Mouse (Mus musculus) neural tube, embryonic 11.5 days (tissue): ENCODE measurements around the gene Mknk1. TPM values are rescaled to one million over a fixed set of nuclear protein-coding genes. Genes with fewer than 3 reads are reported as not detected.
A peak's percentile ranks its signal among the peaks of the same experiment; 100 is the strongest.

Source experiments
- ATAC-seq: fragments of 200-750 bp; cut with Nextera tagmentation; 2 replicates; pipeline ENCODE4 v1.8.0; 2017; ENCODE audit warnings: moderate number of reproducible peaks, mild to moderate bottlenecking, moderate TSS enrichment, moderate library complexity; ENCODE audit not compliant: insufficient read depth, low FRiP score, low TSS enrichment
- DNase-seq: peaks from one replicate; pipeline ENCODE4 v3.0.0-alpha.2; 2015; ENCODE audit warnings: low spot score
- H3K27ac ChIP-seq: fragments of 300-500 bp; sonication (generic); 2 replicates; pipeline ENCODE4 v1.5.1; 2014; ENCODE audit warnings: low read depth, mild to moderate bottlenecking, low read length
- H3K27me3 ChIP-seq: fragments of 300-500 bp; sonication (generic); 2 replicates; pipeline ENCODE4 v1.6.1; 2014; ENCODE audit warnings: mild to moderate bottlenecking, low read length, mixed read lengths; ENCODE audit not compliant: control insufficient read depth, insufficient read depth
- H3K36me3 ChIP-seq: fragments of 300-500 bp; sonication (generic); 2 replicates; pipeline ENCODE4 v1.6.1; 2014; ENCODE audit warnings: mild to moderate bottlenecking, low read length, moderate library complexity, mixed read lengths; ENCODE audit not compliant: control insufficient read depth, insufficient read depth
- H3K4me1 ChIP-seq: fragments of 300-500 bp; sonication (generic); 2 replicates; pipeline ENCODE4 v1.6.1; 2014; ENCODE audit warnings: low read length, mixed read lengths; ENCODE audit not compliant: control insufficient read depth, insufficient read depth
- H3K4me2 ChIP-seq: fragments of 300-500 bp; sonication (generic); 2 replicates; pipeline ENCODE4 v1.6.1; 2014; ENCODE audit warnings: low read depth, mild to moderate bottlenecking, moderate library complexity
- H3K4me3 ChIP-seq: fragments of 300-500 bp; sonication (generic); 2 replicates; pipeline ENCODE4 v1.5.1; 2014; ENCODE audit warnings: low read depth, low read length
- H3K9ac ChIP-seq: fragments of 300-500 bp; sonication (generic); 2 replicates; pipeline ENCODE4 v1.6.1; 2014; ENCODE audit warnings: mild to moderate bottlenecking, low read length
- H3K9me3 ChIP-seq: fragments of 300-500 bp; sonication (generic); 2 replicates; pipeline ENCODE4 v1.6.1; 2016; ENCODE audit warnings: low read length; ENCODE audit not compliant: control insufficient read depth
- WGBS: fragments of 180-500 bp; shearing (Covaris S2); extraction: QIAGEN DNeasy Blood & Tissue Kit; methylation state at CpG from one replicate; pipeline ENCODE4 v1.1.7; 2014; 5-methylcytosine and 5-hydroxymethylcytosine counted together
- polyA plus RNA-seq: library from polyadenylated mRNA; unstranded; fragments of >200 nt; fragmentation: Nextera tagmentation; extraction: Ambion mirVana; gene quantifications from 2 replicates; pipeline ENCODE4 v1.2.1, GENCODE M21; 2014

Mknk1 gene
- polyA plus RNA-seq, 1 experiment from 2014 or later, result 21.2 TPM

DNA sequence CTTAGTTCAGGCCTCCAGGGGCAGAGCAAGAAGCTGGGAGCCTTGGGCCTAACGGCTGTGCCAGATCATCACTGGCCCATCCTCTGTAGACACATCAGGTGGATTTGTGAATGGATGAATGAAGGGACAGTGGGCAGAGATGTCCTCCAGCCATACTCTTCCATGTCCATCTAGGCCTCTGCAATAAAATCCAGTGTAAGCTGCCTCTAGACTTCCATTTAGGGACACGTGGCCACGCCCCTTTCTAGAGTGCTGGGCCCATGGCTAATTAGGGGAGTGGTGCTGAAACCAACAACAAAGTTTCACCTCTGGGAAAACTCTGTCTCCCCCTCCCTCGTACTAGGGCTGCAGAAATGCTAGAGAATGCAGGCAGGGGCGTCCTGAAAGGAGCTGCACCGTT is 51.1 kb downstream of the Mknk1 start:
- H3K4me2 ChIP-seq, result peak overlapping the region; percentile 51
- H3K36me3 ChIP-seq, result no peaks in the 10 kb centered on the region
- ATAC-seq (no peak), DNase-seq (no peak)
- no peak overlapping the region for H3K9ac ChIP-seq
- peak overlapping the region; percentile 18 for H3K4me3 ChIP-seq
- H3K4me1 ChIP-seq, result peaks cover 4% of the 10 kb centered on the region; the same call in 1 of the 2 replicates
- peaks cover 15% of the 10 kb centered on the region for H3K27me3 ChIP-seq
- no peak overlapping the region for H3K27ac ChIP-seq
- no peaks in the 10 kb centered on the region for H3K9me3 ChIP-seq
- WGBS, result 7% methylated on average over 6 of the region's 6 CpGs

DNA sequence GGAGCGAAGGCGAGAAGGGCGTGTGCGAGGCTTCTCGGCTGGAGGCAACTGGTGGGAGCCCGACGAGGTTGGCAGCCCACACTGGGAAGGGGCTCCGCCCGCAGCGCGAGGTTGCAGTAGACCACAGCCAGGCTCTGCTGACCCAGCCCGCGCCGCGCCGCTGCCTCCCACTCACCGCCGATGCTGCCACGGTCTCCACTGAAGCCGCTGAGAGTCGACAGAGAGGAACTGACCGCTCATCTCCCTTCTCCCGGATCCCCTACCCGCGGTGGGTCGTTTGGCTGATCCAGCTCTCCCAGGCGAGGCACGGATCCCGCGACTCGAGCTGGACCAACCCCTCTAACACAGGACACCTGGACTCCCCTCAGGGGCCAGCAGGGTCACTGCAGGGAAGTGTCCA is 51.6 kb downstream of the Mknk1 start, which contains the start of gene 6430628N08Rik:
TSS of gene 6430628N08Rik (plus strand) at position 113 of the 400 bp plus-strand sequence.
- ATAC-seq (no peak), DNase-seq (no peak)
- WGBS, result under 1% methylated on average over 31 of the region's 31 CpGs

GRCm38 (mm10) chr4:115894281-115894680 is 55.3 kb downstream of the Mknk1 start:
- no peak overlapping the region for H3K4me2 ChIP-seq
- no peaks in the 10 kb centered on the region for H3K36me3 ChIP-seq
- H3K27me3 ChIP-seq, result peaks cover 43% of the 10 kb centered on the region
- ATAC-seq, result no peak
- H3K9ac ChIP-seq, result no peak overlapping the region
- 21% methylated on average over 3 of the region's 3 CpGs for WGBS
- no peak overlapping the region for H3K27ac ChIP-seq
- no peak overlapping the region for H3K4me3 ChIP-seq
- H3K9me3 ChIP-seq, result no peaks in the 10 kb centered on the region
- DNase-seq, result no peak
- H3K4me1 ChIP-seq, result peaks cover 11% of the 10 kb centered on the region

More for the DNA sequence above, 51.6 kb downstream of the Mknk1 start, which contains the start of gene 6430628N08Rik:
- H3K9me3 ChIP-seq, result no peaks in the 10 kb centered on the region
- no peaks in the 10 kb centered on the region for H3K36me3 ChIP-seq
- peak within 1 kb of the TSS; percentile 51 for H3K4me2 ChIP-seq
- H3K27ac ChIP-seq, result no peak within 1 kb of the TSS
- H3K4me1 ChIP-seq, result peaks cover 4% of the 10 kb centered on the region; the same call in 1 of the 2 replicates
- H3K9ac ChIP-seq, result no peak within 1 kb of the TSS
- H3K4me3 ChIP-seq, result peak within 1 kb of the TSS; percentile 18
- H3K27me3 ChIP-seq, result peaks cover 15% of the 10 kb centered on the region

GRCm38 (mm10) chr4:115897901-115898631 is 59.1 kb downstream of the Mknk1 start:
- peak overlapping the region; percentile 95 for H3K4me2 ChIP-seq
- under 1% methylated on average over 54 of the region's 56 CpGs for WGBS
- peak; percentile 82 for ATAC-seq
- peak overlapping the region; percentile 56 for H3K9ac ChIP-seq
- peak overlapping the region; percentile 46 for H3K4me3 ChIP-seq
- H3K27me3 ChIP-seq, result peaks cover 59% of the 10 kb centered on the region
- DNase-seq, result peak; percentile 73
- H3K27ac ChIP-seq, result no peak overlapping the region
- peaks cover 7% of the 10 kb centered on the region; the same call in 1 of the 2 replicates for H3K4me1 ChIP-seq
- H3K36me3 ChIP-seq, result no peaks in the 10 kb centered on the region
- H3K9me3 ChIP-seq, result no peaks in the 10 kb centered on the region

- Histone ChIP-seq H3K36me3 (no peaks in the 10 kb centered on the region), H3K9ac (no peak overlapping the region), H3K9me3 (no peaks in the 10 kb centered on the region), H3K27ac (no peak overlapping the region), H3K4me3 (no peak overlapping the region), H3K4me2 (no peak overlapping the region), H3K27me3 (peaks cover 84% of the 10 kb centered on the region), H3K4me1 (peaks cover 19% of the 10 kb centered on the region)
- 21% methylated on average over 5 of the region's 5 CpGs for WGBS
- ATAC-seq (no peak), DNase-seq (peak; percentile 77)
Measured at GRCm38 (mm10) chr4:115902816-115903215, 63.8 kb downstream of the Mknk1 start.

DNA sequence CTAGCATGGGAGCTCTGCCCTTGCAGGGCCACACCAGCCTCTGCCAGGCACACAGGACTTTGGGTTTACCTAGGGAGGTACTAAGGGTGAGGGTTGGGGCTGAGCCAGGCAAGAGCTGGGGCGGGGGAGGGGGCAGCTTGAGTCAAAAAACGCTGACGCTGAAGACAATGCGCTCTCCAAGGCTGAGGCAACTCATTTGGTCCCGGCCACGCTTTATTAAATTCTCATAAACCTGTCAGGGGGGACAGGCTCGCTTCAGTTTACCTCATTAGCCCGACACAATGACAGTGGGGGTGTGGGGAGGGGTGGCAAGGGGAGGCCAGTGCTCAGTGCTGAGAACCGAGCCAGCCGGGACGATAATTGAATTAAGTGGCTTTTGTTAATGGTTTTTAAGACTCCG is 65.4 kb downstream of the Mknk1 start:
- Histone ChIP-seq H3K9ac (no peak overlapping the region), H3K27me3 (peaks cover 77% of the 10 kb centered on the region), H3K9me3 (no peaks in the 10 kb centered on the region), H3K4me2 (no peak overlapping the region), H3K4me3 (no peak overlapping the region), H3K4me1 (peaks cover 14% of the 10 kb centered on the region), H3K27ac (no peak overlapping the region), H3K36me3 (no peaks in the 10 kb centered on the region)
- ATAC-seq (peak; percentile 92), DNase-seq (peak; percentile 74)
- WGBS, result 4% methylated on average over 12 of the region's 12 CpGs

GRCm38 (mm10) chr4:115905701-115906100 is 66.7 kb downstream of the Mknk1 start:
- peaks cover 63% of the 10 kb centered on the region for H3K27me3 ChIP-seq
- no peak overlapping the region for H3K4me3 ChIP-seq
- peak; percentile 57 for DNase-seq
- no peaks in the 10 kb centered on the region for H3K9me3 ChIP-seq
- H3K4me1 ChIP-seq, result peaks cover 14% of the 10 kb centered on the region
- H3K27ac ChIP-seq, result no peak overlapping the region
- H3K9ac ChIP-seq, result no peak overlapping the region
- ATAC-seq, result peak; percentile 68
- H3K36me3 ChIP-seq, result no peaks in the 10 kb centered on the region
- no peak overlapping the region for H3K4me2 ChIP-seq
- WGBS, result 3% methylated on average over 7 of the region's 7 CpGs

GRCm38 (mm10) chr4:115906791-115907190 is 67.8 kb downstream of the Mknk1 start:
- peaks cover 17% of the 10 kb centered on the region for H3K4me1 ChIP-seq
- H3K36me3 ChIP-seq, result no peaks in the 10 kb centered on the region
- 94% methylated on average over 3 of the region's 3 CpGs for WGBS
- ATAC-seq (no peak), DNase-seq (no peak)
- no peak overlapping the region for H3K9ac ChIP-seq
- no peak overlapping the region for H3K4me2 ChIP-seq
- peaks cover 59% of the 10 kb centered on the region for H3K27me3 ChIP-seq
- H3K9me3 ChIP-seq, result no peaks in the 10 kb centered on the region
- no peak overlapping the region for H3K27ac ChIP-seq
- H3K4me3 ChIP-seq, result no peak overlapping the region

- no peak overlapping the region for H3K4me2 ChIP-seq
- WGBS, result 81% methylated on average over 1 of the region's 1 CpGs
- H3K9me3 ChIP-seq, result no peaks in the 10 kb centered on the region
- no peak for ATAC-seq
- no peak overlapping the region for H3K4me3 ChIP-seq
- DNase-seq, result no peak
- H3K36me3 ChIP-seq, result no peaks in the 10 kb centered on the region
- peaks cover 17% of the 10 kb centered on the region for H3K4me1 ChIP-seq
- no peak overlapping the region for H3K27ac ChIP-seq
- H3K27me3 ChIP-seq, result peaks cover 51% of the 10 kb centered on the region
- H3K9ac ChIP-seq, result no peak overlapping the region
Measured at GRCm38 (mm10) chr4:115907994-115908393, 69.0 kb downstream of the Mknk1 start.
